Mouse (Mus musculus) neural tube, embryonic 10.5 days (tissue): ENCODE data around the gene Sorcs2.
A peak's percentile ranks its signal among the peaks of the same experiment; 100 is the strongest.

ENCODE experiments used
- DNase-seq: peaks from one replicate; pipeline ENCODE4 v3.0.0-alpha.2; 2017; ENCODE audit warnings: low spot score; ENCODE audit errors: extremely low spot score

The Sorcs2 gene

GRCm38 (mm10) chr5:36179708-36180107, 218.2 kb downstream of the Sorcs2 start:
- no peak for DNase-seq

DNA sequence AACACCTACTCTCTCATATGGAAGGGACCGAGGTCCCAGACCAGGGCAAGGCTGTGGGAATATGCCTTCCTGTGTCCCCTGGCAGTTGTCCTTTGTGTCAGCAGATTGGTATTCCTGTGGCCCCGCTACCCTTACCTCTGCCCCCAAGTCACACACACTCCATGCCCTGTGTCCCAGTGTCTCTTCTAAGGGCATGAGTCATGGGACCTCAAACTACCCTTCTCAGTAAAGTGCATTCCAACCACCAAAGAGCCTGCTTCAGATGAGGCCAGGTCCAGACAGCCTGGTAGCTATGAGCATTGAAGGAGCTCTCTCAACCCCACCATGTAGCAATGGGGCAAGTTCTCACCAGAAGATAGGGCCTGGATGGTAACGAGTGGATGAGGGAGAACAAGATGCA, 219.2 kb downstream of the Sorcs2 start:
- no peak for DNase-seq

DNA sequence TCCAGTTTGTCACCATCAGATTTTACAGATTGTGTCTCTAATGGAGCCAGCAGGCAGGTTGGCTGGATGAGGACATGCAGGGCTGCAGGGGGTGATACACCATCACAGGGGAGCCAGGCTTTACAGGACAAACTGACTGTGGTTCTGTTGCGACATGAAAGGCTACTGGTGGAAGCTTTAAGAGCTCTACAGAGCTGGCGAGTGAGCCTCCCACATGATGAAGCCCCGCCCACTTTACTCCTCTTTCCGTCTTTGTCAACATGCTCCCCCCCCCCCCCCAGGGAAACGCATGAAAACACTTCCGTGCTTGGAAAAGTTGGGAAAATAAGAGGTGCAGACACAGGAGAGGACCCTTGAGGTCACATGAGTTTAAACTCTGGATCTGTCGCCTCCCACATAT, 219.7 kb downstream of the Sorcs2 start:
- DNase-seq, result no peak

- DNase-seq, result no peak
These were observed 221.1 kb downstream of the Sorcs2 start for GRCm38 (mm10) chr5:36176873-36177272.

- no peak for DNase-seq
These were observed 221.5 kb downstream of the Sorcs2 start for GRCm38 (mm10) chr5:36176409-36176808.

GRCm38 (mm10) chr5:36174569-36175115, 223.3 kb downstream of the Sorcs2 start:
- DNase-seq, result peak; percentile 36

DNA sequence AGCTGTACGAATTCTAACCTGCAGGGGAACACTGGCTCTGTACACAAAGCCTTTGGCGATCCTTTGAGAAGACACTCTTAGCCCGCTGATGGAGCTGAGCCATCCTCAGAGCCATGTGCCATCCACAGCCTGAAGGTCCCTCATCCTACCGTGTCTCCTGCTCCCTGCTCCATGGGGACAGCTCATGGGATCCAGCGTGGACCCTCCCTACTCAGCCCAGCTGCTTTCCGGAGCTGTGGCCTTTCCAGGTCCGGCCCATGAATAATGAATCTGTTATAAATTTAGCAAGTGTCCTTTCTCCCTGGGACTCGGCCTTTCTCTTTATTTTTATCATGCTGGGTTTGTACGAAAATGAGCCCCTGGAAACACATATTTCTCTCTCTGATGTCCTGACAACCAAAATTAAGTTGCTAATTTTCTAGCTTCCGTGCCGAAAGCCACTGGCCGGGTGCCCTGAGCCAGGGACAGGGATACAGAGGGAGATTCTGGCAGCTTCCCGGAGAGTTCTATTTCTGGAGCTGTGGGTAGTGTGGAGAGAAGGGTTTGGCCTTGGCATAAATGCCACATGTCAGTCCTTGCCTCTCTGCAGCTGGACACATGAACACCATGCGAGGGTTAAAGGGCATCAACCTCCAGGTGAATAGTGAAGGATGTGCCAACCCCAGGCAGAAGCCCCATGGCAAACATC, 228.8 kb downstream of the Sorcs2 start:
- DNase-seq, result no peak

GRCm38 (mm10) chr5:36166346-36167013, 231.5 kb downstream of the Sorcs2 start:
- DNase-seq, result no peak

DNA sequence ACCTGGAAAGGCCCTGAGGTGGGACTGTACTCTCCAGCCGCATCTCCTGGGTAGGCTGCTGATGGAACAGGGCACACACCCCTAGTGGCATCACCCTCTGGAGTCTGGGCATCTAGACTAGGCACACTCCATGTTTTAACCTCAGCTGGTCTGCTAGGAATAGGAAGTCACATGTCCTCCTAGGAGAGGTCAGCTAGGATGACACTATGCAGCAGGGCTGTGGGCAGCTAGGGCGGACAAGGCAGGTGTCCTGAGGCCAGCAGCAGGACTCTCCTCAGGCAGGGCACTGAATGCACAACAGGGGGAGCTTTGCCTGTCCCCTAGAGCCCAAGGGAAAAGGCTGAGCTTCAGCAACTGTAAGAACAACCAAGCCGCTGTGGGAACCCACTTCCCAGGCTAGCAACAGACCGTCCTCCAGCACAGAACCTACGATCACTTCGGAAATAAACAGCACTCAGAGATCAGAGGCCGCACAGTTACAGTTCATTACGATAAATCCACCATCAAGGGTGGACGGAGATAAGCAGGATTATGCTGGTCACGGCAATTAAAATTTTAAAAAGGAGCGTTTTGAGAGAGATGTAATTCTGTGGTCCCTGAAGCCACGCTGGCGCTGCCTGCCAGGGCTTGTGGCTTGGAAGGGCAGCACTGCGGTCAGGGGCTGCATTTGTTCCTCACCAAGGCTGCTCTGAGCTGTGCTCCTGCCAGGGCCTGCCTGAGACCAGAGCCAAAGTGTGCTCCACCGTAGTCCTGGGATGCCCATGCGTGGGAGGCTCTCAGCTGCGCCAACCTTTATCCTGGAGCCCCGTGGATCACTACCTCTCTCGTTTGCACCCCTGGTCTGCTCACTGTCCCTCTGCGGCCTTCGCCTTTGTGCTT, 232.3 kb downstream of the Sorcs2 start:
- no peak for DNase-seq

DNA sequence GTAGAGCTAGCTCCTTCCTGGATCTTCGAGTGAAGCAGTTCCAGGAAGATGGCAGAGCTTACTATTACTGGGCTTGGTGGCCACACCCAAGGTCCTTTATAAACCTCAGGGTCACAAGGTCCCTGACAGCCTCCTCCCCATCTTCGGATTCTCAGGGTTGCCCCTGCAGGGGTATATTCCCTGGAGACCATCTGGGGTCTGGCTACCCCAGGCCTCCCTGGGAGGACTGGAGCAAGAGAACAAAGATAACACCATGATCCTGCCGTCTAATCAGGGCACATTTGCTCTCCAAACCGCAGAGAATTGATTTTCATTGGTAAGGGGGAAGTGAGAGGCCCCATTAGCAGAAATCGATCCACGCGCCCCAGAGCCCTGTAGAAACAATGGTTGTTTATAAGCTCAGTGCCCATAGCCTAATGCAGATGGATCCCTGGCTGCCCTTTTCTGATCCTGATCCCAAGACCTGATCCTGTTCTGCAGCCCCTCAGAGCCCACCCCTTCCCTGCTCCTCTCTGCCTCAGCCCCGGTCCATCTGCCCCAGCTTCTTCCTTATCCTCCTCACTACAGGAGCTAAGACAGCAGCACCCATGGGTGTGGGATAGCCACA, 243.0 kb downstream of the Sorcs2 start:
- no peak for DNase-seq

DNA sequence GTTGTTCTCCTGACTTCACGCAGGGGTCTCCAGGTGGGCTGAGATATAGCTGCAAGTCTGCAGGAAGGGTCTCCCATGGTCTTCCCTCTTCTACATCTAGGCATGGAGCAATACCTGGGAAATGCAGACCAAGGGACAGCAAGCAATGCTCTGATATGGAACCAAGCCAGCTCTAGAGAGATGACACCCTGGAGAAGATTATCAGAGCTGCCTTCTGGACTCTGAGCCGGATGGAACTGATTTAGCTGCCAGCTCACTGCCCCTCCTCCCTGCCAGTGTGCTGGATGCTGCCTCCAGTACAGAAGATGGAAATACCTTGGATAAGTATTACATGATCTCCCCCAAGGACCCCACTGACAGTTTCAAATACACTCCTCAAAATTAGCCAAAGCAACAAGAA, 244.7 kb downstream of the Sorcs2 start:
- DNase-seq, result no peak

DNA sequence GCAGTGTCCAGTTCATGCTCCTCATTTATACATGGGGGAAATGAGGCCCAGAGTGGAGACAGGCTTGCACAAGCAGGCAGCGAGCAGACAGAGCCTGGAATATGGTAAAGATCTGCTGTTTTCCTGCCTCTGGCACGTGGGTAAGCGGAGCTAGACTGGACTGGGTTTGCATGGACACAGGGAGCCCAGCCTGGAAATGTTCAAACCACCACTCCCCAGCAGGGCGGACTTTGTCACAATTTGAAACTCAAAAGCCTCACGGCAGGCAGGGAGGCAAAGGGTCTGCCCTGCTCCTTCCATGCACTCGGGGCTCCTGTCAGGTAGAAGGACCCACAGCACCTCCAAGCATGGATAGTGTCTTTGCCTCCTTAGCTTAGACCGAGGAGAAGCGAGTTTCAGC, 246.9 kb downstream of the Sorcs2 start:
- DNase-seq, result no peak

DNA sequence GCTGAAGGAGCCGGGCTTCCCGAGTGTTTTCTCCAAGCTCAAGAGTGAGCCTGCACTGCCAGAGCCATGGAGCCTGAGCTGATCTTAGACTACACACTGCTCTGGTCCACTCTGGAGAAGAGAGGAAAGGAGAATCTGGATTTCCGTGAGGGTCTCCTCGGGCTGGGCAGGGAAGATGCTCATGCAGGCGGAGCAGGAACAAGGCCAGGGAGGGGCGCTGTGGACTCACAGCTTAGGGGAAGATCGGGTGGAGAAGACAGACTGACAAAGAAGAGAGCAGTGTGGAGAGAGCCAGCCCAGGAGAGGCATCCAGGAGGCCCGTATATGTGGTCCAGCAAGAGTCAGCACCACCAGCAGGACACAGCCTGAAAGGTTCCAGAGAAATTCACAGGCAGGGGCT, 248.8 kb downstream of the Sorcs2 start:
- no peak for DNase-seq

- DNase-seq, result no peak
These were observed 251.3 kb downstream of the Sorcs2 start for GRCm38 (mm10) chr5:36146589-36146988.

DNA sequence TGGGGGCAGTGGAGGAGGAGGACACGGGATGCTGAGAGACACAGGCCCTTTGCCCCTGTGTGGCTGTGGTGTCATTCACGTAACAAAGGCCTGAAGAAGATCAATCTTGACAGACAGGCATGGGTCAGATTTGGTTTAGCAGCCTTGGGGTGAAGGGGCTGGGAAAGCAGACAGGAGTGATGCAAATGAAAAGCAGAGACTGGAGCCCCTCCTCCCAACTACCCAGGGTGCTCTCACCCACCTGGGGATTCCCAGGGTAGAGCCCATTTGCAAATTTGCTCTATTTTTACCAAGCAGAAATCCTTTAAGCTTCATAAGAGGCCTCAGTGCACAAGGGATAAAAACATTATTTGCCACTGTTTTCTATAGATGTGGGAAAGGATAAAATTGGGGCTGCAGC, 253.4 kb downstream of the Sorcs2 start:
- DNase-seq, result no peak

- DNase-seq, result no peak
These were observed 256.2 kb downstream of the Sorcs2 start for GRCm38 (mm10) chr5:36141676-36142255.

- DNase-seq, result no peak
These were observed 256.8 kb downstream of the Sorcs2 start for GRCm38 (mm10) chr5:36141112-36141511.

DNA sequence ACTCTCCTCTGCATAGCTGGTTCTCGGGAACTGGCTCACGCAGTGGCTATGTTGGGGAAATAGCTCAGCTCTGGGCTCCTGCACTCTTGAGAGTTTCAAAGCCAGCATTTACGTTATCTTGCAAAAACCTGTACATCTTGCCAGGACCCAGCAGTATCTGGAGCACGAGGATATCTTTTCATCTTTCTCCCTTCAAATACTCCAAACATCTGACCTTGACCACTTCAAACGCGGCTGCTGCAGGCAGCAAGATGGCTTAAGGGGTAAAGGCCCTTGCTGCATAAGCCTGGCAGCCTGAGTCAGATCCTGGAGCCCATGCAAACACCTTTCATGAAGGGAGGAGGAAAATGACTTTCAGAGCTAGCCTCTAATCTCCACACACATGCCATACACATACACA, 258.2 kb downstream of the Sorcs2 start:
- DNase-seq, result no peak

- DNase-seq, result no peak
These were observed 261.9 kb downstream of the Sorcs2 start for GRCm38 (mm10) chr5:36135874-36136542.

- no peak for DNase-seq
These were observed 263.6 kb downstream of the Sorcs2 start for GRCm38 (mm10) chr5:36134302-36134701.

DNA sequence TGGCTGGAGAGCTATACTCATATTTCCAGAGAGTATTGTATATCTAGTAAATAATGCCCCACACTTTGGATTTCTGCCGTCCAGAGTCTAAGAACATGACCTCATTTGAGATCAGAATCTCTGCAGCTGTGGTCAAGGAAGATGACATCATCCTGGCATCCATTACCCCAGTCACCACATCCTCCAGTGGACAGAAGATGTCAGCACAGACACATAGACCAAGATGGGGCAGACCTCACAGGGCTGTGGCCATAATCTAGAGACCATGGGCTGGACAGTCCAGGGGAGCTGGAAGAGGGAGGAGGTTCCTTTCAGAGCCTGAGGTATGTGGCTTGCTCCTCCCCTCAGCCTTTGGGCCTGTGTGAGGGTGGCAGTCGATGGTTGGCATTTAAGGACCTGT, 264.0 kb downstream of the Sorcs2 start:
- DNase-seq, result no peak
